14 mouse cellular contexts compared by ENCODE assay signal in genomic region chr5:21057217-21057616, GRCm38 (mm10). TPM values are rescaled to one million over a fixed set of nuclear protein-coding genes. Genes with fewer than 3 reads are reported as not detected.
DNase-seq lines count a peak whose midpoint lies in the region; ATAC-seq and TF ChIP-seq lines count a peak whose summit lies in the region.
"Had no signal": no experiment of that assay in that cellular context is flagged by ENCODE, and none has a peak within 500 bp of the region (broad histone marks: within the 10 kb centered on the region; RNA-seq: fewer than 3 reads in every experiment).

No protein-coding gene starts in this region.

- intact Hi-C loops in gastrocnemius, adult 2 months (cut with DNase I): loop anchor here (5.0 kb wide), 1 partner anchor 175 kb away; the partner anchor contains the start of genes Phtf2 and Tmem60

- H3K4me1 ChIP-seq in heart, embryonic 16.5 days (ENCODE audit: control insufficient read depth, insufficient read depth, low read length): peaks cover 12% of the 10 kb centered on the region
- peaks cover 9% of the 10 kb centered on the region; the same call in 1 of the 2 replicates for H3K4me1 ChIP-seq in liver, postnatal 0 days (ENCODE audit: insufficient read depth)

- peak overlapping the region; percentile 80; the same call in 1 of the 2 replicates for H3K9ac ChIP-seq in heart, embryonic 16.5 days (ENCODE audit: low read length)
- no peak overlapping the region for H3K9ac ChIP-seq in liver, postnatal 0 days (replicated peaks)

- peak overlapping the region; percentile 97 for H3K27ac ChIP-seq in gastrocnemius, adult 2 months
- H3K27ac ChIP-seq in layer of hippocampus, adult 2 months: no peak overlapping the region
- no peak overlapping the region; the same call in 1 of the 2 replicates for H3K27ac ChIP-seq in heart, embryonic 16.5 days (ENCODE audit: low read length)
- H3K27ac ChIP-seq in liver, postnatal 0 days (ENCODE audit: low read depth): peak overlapping the region; percentile 98

- H3K27me3 ChIP-seq in heart, embryonic 16.5 days (ENCODE audit: control insufficient read depth, insufficient read depth, low read length): no peaks in the 10 kb centered on the region
- H3K27me3 ChIP-seq in liver, postnatal 0 days (ENCODE audit: insufficient read depth, low read length): no peaks in the 10 kb centered on the region
- H3K27me3 ChIP-seq: limb, embryonic 12.5 days had no signal

- TF ChIP-seq EP300 in liver, postnatal 0 days (IDR thresholded peaks at IDR 0.05; ENCODE audit: low read depth): no peak

- H3K9me3 ChIP-seq in heart, embryonic 16.5 days (replicated peaks; ENCODE audit: control insufficient read depth, low read length): no peaks in the 10 kb centered on the region
- H3K9me3 ChIP-seq in liver, postnatal 0 days (ENCODE audit: low read length): no peaks in the 10 kb centered on the region
- H3K9me3 ChIP-seq: limb, embryonic 12.5 days had no signal

- TF ChIP-seq CTCF in gastrocnemius, adult 2 months (IDR thresholded peaks at IDR 0.05): no peak
- no peak for TF ChIP-seq CTCF in layer of hippocampus, adult 2 months (conservative IDR thresholded peaks at IDR 0.05)
- TF ChIP-seq CTCF in liver, postnatal 0 days (IDR thresholded peaks at IDR 0.05; ENCODE audit: low read depth): no peak

- WGBS in heart, embryonic 16.5 days: 88% methylated on average over 2 of the region's 2 CpGs
- 59% methylated on average over 2 of the region's 2 CpGs for WGBS in liver, postnatal 0 days (ENCODE audit: insufficient replicate concordance)

- H3K36me3 ChIP-seq in heart, embryonic 16.5 days (ENCODE audit: control insufficient read depth, insufficient read depth): no peaks in the 10 kb centered on the region
- no peaks in the 10 kb centered on the region for H3K36me3 ChIP-seq in liver, postnatal 0 days (replicated peaks; ENCODE audit: insufficient read depth, low read length)
- H3K36me3 ChIP-seq: limb, embryonic 12.5 days had no signal

- peak overlapping the region; percentile 98 for H3K4me3 ChIP-seq in gastrocnemius, adult 2 months
- peak overlapping the region; percentile 93; the same call in 1 of the 2 replicates for H3K4me3 ChIP-seq in layer of hippocampus, adult 2 months
- H3K4me3 ChIP-seq in heart, embryonic 16.5 days (ENCODE audit: low read length): no peak overlapping the region
- peak overlapping the region; percentile 99 for H3K4me3 ChIP-seq in liver, postnatal 0 days (ENCODE audit: low read depth, low read length)

- H3K4me2 ChIP-seq in heart, embryonic 16.5 days (ENCODE audit: low read depth, low read length): no peak overlapping the region
- H3K4me2 ChIP-seq in liver, postnatal 0 days (ENCODE audit: low read depth, low read length): peak overlapping the region; percentile 80

- ATAC-seq in heart, embryonic 16.5 days (replicated peaks; ENCODE audit: extremely low read depth, insufficient read depth, low FRiP score): no peak
- ATAC-seq in liver, postnatal 0 days: no peak

- DNase-seq in gastrocnemius, adult 2 months: no peak
- DNase-seq in gastrocnemius, postnatal 25 days: no peak
- DNase-seq in layer of hippocampus, adult 2 months (ENCODE audit: low spot score in 2 of 2): no peak
- DNase-seq in layer of hippocampus, postnatal 36 days: no peak
- DNase-seq in liver, postnatal 0 days: no peak
- DNase-seq in adrenal gland, postnatal 10 days: no peak
- no peak for DNase-seq in left cerebral cortex, adult 8-10 months (ENCODE audit: low spot score in 2 of 2)
- DNase-seq: adrenal gland, postnatal 36 days; cerebellum, adult 8-10 months; gastrocnemius, postnatal 10 days; kidney, postnatal 25 days; right cerebral cortex, adult 18-20 months had no signal

RNA-seq across cellular contexts. Expression of gene Ptpn12, which starts 1.5 kb away (rescaled TPM):
- total RNA-seq in gastrocnemius, adult 2 months (2021): 10 to 100 TPM; 10.9 to 17.0 TPM
- total RNA-seq in gastrocnemius, postnatal 25 days (2021): 10 to 100 TPM; 13.8 to 18.0 TPM
- total RNA-seq in layer of hippocampus, adult 2 months (2021): 10 to 100 TPM; 33.9 to 34.0 TPM
- 10 to 100 TPM; 41.3 to 45.4 TPM for total RNA-seq in layer of hippocampus, postnatal 36 days (2021)
- polyA plus RNA-seq in heart, embryonic 16.5 days (2015; fragmentation: Nextera tagmentation; extraction: Ambion mirVana): 16.3 and 19.1 TPM in 2 replicates
- 11.3 and 12.5 TPM in 2 replicates for polyA plus RNA-seq in liver, postnatal 0 days (2015; fragmentation: Nextera tagmentation; extraction: Ambion mirVana)
- total RNA-seq in adrenal gland, postnatal 10 days (2021): 10 to 100 TPM; 44.9 to 53.5 TPM
- total RNA-seq in left cerebral cortex, adult 8-10 months (2022): 10 to 100 TPM; 33.5 to 42.5 (median 37.1) TPM

Comparison
In these comparisons a context has a peak if more than half of its experiments do, and no peak if none do; other contexts are left out.
1. H3K27ac ChIP-seq: peak in gastrocnemius, adult 2 months (single experiment) and liver, postnatal 0 days (single experiment); none in layer of hippocampus, adult 2 months (single experiment) and heart, embryonic 16.5 days (single experiment).